Mouse (Mus musculus): ENCODE measurements at regions not wholly inside any gene's neighbourhood (a gene's known extent, or its start where the extent isn't known, plus 50 kb on each side); places are given as distances from the start of the nearest gene placed in this dataset.

DNA sequence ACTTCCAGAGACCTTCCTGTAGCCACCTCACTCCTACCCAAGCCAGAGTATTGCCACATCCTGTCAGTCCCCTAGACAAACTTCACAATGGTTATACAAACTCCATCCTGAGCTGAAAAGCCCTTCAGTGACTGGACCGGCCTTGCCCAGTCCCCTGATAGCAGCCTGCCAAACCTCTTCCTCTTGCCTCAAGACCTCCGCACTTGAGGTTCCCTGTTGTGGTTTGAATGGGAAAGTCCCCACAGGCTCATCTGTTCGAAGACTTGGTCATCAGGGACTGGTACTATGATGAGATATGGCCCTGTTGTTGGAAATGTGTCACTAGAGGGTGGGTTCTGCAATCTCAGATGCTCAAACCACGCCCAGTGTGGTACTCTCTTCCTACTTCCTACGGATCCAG, 65.4 kb downstream of the Irf2bpl start:
- TF ChIP-seq CTCF (IDR thresholded peaks at IDR 0.05): no peak
- no peak overlapping the region for H3K4me3 ChIP-seq
- intact Hi-C loops (cut with DNase I): no loop called here
- DNase-seq (ENCODE audit: extremely low spot score in 1 of 2, low spot score in 2 of 2): no peak
- no peak overlapping the region for H3K27ac ChIP-seq

DNA sequence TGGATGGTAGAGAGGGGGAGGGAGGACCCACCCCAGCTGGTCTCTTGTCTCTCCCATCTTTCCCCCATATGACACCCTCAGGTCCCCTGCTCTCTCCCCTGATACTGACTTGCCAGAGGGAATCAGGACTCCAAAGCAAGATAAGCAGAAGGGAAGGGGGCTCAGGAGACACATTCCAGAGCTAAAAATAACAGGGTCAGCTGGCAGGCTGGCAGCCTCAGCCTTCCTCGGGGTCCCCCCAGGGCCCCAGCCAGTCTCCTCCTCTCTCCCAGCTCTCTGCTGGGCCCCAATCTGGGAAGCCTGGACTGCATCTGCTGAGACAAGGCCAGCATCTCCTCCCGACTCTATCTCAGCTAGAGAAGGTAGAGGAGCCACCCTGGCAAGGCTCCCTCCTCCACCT, 66.4 kb downstream of the Irf2bpl start:
- intact Hi-C loops (cut with DNase I): no loop called here
- no peak overlapping the region for H3K27ac ChIP-seq
- no peak for DNase-seq (ENCODE audit: extremely low spot score in 1 of 2, low spot score in 2 of 2)
- no peak overlapping the region for H3K4me3 ChIP-seq
- no peak for TF ChIP-seq CTCF (IDR thresholded peaks at IDR 0.05)

DNA sequence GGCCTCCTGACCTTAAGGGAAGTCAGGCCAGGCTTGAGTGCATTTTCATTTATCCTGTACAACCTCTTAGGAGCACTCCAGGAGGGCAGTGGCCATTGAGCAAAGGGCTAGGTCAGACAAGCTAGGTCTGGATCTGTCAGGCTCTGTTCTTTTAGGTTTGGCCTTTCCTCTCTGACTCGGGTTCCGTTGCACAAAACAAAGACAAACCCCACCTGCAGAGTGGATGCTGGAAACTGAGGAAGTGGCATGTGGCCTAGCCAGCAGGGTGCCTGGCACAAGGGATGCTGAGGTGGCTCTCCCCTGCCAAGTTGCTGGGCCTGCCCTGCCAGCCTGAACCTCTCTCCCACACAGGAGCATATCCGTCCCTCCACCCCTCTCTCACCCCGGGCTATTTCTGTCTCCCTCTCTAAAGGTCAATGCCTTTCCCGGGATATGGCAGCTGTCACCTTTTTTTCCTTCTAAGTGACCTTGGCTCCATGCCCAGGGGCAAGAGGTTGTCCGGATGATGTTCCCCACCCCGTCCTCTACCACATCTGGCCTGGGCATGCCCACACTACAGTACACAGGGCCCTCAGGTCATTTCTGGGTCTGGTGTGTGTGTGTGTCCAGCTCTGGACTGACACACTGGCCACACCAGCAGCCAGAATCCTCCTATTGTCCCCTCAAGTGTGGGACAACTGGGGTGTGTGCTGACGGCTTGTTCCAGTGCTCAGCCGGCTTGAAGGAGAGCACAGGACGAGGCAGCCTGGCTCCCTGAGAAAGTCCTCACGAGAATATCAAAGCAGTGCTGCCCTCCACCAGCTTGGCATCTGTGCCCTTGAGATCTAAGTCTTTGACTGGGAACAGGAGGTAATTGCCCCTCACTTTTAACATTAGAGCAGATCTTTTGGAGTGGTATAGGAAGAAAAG, 67.6 kb downstream of the Irf2bpl start:
- Histone ChIP-seq H3K4me3 (no peak overlapping the region), H3K27ac (peak overlapping the region; percentile 72)
- DNase-seq (ENCODE audit: extremely low spot score in 1 of 2, low spot score in 2 of 2): no peak
- TF ChIP-seq CTCF (IDR thresholded peaks at IDR 0.05): no peak
- intact Hi-C loops (cut with DNase I): no loop called here

DNA sequence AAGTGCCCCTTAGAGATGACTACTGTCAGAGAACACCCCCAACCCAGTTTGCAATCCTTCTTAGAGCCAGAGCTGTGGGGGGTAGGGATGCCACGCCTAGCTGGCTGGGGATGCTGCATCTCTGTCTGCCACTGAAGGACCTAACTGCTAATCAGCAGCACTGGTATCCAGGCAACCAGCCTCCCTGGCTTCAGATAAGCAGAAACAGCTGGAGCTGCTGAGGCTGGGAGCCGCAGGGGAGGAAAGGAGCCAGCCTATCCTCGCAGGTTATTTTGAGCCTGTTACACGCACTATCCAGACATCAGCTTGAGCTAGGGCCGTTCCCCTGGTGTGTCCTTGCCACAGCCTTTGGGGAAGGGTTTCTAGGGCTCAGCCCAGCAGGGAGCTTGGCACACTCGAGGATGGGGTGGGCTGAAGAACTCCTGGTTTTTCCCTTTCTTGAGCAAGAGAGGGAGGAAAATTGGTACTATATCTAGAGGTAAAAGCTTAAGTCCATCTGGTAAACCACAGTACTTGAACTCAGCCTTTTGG, 68.4 kb downstream of the Irf2bpl start:
- TF ChIP-seq CTCF (IDR thresholded peaks at IDR 0.05): no peak
- no peak overlapping the region for H3K4me3 ChIP-seq
- intact Hi-C loops (cut with DNase I): no loop called here
- peak; percentile 65 to 78 for DNase-seq (ENCODE audit: extremely low spot score in 1 of 2, low spot score in 2 of 2)
- H3K27ac ChIP-seq: peak overlapping the region; percentile 72

GRCm38 (mm10) chr12:86814740-86815139, 69.9 kb downstream of the Irf2bpl start:
- H3K27ac ChIP-seq: peak overlapping the region; percentile 71
- intact Hi-C loops (cut with DNase I): no loop called here
- no peak overlapping the region for H3K4me3 ChIP-seq
- TF ChIP-seq CTCF (IDR thresholded peaks at IDR 0.05): no peak
- no peak for DNase-seq (ENCODE audit: extremely low spot score in 1 of 2, low spot score in 2 of 2)
